Mouse (Mus musculus) myocyte (in vitro differentiated cells): ENCODE data around the gene Myrip.

Experiments used
- E2F4 ChIP-seq: IDR thresholded peaks from one replicate; pipeline ENCODE4 v1.6.1; 2011; ENCODE audit warnings: mild to moderate bottlenecking, control low read depth, moderate library complexity; ENCODE audit not compliant: insufficient read depth
- MAX ChIP-seq: IDR thresholded peaks from one replicate; pipeline ENCODE4 v1.6.1; 2011; ENCODE audit warnings: low read depth, mild to moderate bottlenecking, control low read depth
- MYOD1 ChIP-seq, 3 experiments: IDR thresholded peaks; one replicate each; pipeline ENCODE4 v1.6.1; 2011; ENCODE audit warnings: control low read depth in 2 of 3, low read depth in 2 of 3, mild to moderate bottlenecking in 2 of 3, moderate library complexity in 1 of 3; ENCODE audit not compliant: insufficient read length in 2 of 3, control insufficient read depth in 1 of 3
- POLR2A ChIP-seq: IDR thresholded peaks from one replicate; pipeline ENCODE4 v1.6.1; 2011; ENCODE audit warnings: low read depth, mild to moderate bottlenecking, control low read depth, moderate library complexity; ENCODE audit not compliant: insufficient read length
- POLR2AphosphoS2 ChIP-seq: IDR thresholded peaks from one replicate; pipeline ENCODE4 v1.6.1; 2011; ENCODE audit warnings: low read depth, control low read depth; ENCODE audit not compliant: insufficient read length
- REST ChIP-seq: IDR thresholded peaks from one replicate; pipeline ENCODE4 v1.6.1; 2011; ENCODE audit warnings: mild to moderate bottlenecking, control low read depth, moderate library complexity; ENCODE audit not compliant: insufficient read depth, insufficient read length
- TCF12 ChIP-seq: IDR thresholded peaks from one replicate; pipeline ENCODE4 v1.6.1; 2011; ENCODE audit warnings: mild to moderate bottlenecking, control low read depth; ENCODE audit not compliant: poor library complexity, insufficient read depth, severe bottlenecking
- TCF3 ChIP-seq: IDR thresholded peaks from one replicate; pipeline ENCODE4 v1.6.1; 2011; ENCODE audit warnings: low read depth, control low read depth; ENCODE audit not compliant: insufficient read length
- USF1 ChIP-seq: IDR thresholded peaks from one replicate; pipeline ENCODE4 v1.6.1; 2011; ENCODE audit warnings: low read depth, mild to moderate bottlenecking, control low read depth, moderate library complexity

GRCm38 (mm10) chr9:120437266-120437876 lies 136.1 kb downstream of the Myrip start:
- TF ChIP-seq POLR2AphosphoS2 (no peak), POLR2A (no peak), TCF3 (no peak), REST (no peak), MYOD1 (IDR thresholded peaks at IDR 0.05; ENCODE audit: control insufficient read depth in 1 of 3, insufficient read length in 2 of 3, low read depth in 2 of 3) (no peak), E2F4 (no peak), TCF12 (no peak), MAX (no peak), USF1 (no peak)
